Mouse (Mus musculus): ENCODE measurements around the gene Fbf1. TPM values are rescaled to one million over a fixed set of nuclear protein-coding genes. Genes with fewer than 3 reads are reported as not detected.

Gene Fbf1
- polyA plus RNA-seq, 1 experiment from 2014 or later = 80.8 TPM

DNA sequence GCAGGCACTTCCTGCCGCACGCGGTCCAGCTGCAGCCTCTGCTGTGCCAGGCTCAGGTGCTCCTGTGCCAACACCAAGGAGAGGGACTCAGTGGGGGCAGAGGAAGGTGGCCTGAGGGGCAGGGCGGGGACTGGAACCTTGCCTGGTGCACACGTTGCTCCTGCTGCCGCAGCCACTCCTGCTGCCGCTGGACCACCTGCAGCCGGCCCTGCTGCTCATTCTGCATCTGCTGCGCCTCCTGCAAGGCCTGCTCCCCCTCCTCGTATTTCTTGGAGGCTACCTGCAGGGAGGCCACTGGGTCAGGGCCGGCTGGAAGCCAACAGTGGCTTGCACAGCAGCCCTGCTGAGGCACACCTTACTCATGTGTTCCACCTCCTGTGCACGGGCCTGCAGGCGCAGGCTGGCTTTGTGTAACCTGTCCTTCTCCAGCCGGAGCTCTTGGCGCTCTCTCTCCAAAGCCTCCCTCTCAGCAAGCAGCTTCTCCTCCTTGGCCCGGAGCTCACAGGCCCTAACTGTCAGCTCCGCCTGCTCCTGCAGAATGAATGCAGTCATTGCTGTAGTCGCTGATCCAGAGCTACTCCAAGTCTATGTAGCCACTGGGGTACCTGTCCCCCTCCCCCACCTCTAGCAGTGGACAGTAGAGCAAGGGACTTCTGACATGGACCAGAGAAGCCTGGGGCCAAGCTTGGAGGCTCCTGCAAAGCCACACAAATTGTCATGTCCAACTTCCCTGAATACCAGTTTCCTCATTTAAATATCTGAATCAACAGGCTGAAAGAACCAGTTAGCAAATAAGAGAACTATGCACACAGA, 22.3 kb downstream of the Fbf1 start:
- 58% methylated on average over 18 of the region's 18 CpGs for WGBS
- H3K4me2 ChIP-seq = no peak overlapping the region
- ATAC-seq (ENCODE audit: low FRiP score) = no peak
- no peak overlapping the region for H3K9ac ChIP-seq
- H3K4me1 ChIP-seq = no peaks in the 10 kb centered on the region
- peaks cover 95% of the 10 kb centered on the region for H3K36me3 ChIP-seq (replicated peaks)
- no peaks in the 10 kb centered on the region for H3K27me3 ChIP-seq
- H3K9me3 ChIP-seq = no peaks in the 10 kb centered on the region
- no peak overlapping the region for H3K4me3 ChIP-seq (replicated peaks)
- no peak overlapping the region for H3K27ac ChIP-seq

DNA sequence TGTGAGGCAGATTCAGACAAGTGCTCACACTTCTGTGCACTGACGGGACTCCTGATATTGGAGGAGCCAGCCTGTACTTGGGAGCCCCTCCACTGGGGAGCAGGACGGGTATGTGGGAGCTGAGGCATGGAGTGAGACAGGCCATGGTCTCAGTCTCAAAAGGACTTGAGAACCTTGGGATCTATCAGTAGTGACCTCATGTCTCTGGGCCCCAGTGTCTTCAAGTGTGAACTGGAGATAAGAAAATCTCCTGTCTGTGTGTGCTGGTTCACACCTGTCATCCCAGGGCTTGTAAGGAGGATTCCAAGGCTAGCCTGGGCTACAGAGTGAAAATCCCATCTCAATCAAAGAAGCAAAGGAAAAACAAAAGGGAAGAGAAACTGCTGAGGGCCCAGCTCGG, 24.5 kb downstream of the Fbf1 start:
- no peaks in the 10 kb centered on the region for H3K27me3 ChIP-seq
- H3K4me2 ChIP-seq = no peak overlapping the region
- H3K9me3 ChIP-seq = no peaks in the 10 kb centered on the region
- H3K9ac ChIP-seq = no peak overlapping the region
- H3K4me3 ChIP-seq (replicated peaks) = no peak overlapping the region
- H3K27ac ChIP-seq = no peak overlapping the region
- peaks cover 73% of the 10 kb centered on the region for H3K36me3 ChIP-seq (replicated peaks)
- 90% methylated on average over 3 of the region's 3 CpGs for WGBS
- no peak for ATAC-seq (ENCODE audit: low FRiP score)
- H3K4me1 ChIP-seq = 0 out of 2 replicates have a peak, but pooled peaks cover 6% of the 10 kb centered on the region

DNA sequence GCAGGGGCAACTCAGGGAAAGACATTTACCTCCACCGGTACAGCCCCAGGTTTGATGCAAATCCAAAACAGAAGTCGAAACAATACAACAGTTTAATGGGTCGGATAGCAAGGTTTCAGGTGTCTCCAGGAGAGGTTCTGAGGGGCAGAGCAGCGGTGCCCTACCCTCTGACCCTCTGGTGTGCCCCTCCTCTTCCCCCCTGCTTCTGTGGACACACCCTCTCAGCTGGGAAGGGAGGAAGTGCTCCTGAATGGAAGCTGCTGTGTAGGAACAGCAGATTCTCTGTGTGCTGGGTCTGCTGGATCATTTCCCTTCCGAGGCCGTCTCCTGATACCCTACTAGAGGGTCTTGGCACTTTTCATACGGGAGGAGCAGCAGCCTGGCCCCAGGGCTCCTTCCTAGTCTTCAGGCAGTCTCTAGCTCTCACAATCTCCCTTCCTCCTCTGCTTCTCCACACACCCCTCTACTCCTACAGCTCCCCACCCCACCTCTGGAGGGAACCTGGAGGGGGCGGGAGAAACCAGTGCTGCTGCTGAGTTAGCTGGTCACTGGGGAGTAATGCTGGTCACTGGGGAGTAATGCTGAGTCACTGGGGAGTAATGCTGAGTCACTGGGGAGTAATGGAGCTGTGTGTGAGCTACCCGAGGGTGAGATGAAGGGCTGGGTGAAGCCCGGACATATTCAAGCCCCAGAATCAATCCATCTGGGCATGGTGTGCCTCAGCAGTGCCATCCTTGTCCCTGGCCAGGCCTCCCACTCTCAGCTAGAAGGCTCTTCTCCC, 25.6 kb downstream of the Fbf1 start:
- H3K36me3 ChIP-seq (replicated peaks) = peaks cover 62% of the 10 kb centered on the region
- WGBS = 76% methylated on average over 10 of the region's 10 CpGs

GRCm38 (mm10) chr11:116138468-116139138, 29.4 kb downstream of the Fbf1 start, which contains the start of gene Mrpl38:
Mrpl38 (minus strand) TSS chr11:116138868.
- Histone ChIP-seq H3K4me2 (peak within 1 kb of the TSS; percentile 56), H3K36me3 (replicated peaks) (peaks cover 46% of the 10 kb centered on the region), H3K9ac (peak within 1 kb of the TSS; percentile 74), H3K27ac (peak within 1 kb of the TSS; percentile 62), H3K9me3 (no peaks in the 10 kb centered on the region), H3K4me1 (peaks cover 20% of the 10 kb centered on the region), H3K27me3 (no peaks in the 10 kb centered on the region), H3K4me3 (replicated peaks) (peak within 1 kb of the TSS; percentile 73)
- ATAC-seq (ENCODE audit: low FRiP score) = peak; percentile 95
- WGBS = under 1% methylated on average over 58 of the region's 60 CpGs

More for the DNA sequence above, 25.6 kb downstream of the Fbf1 start:
- Histone ChIP-seq H3K9me3 (no peaks in the 10 kb centered on the region), H3K4me2 (no peak overlapping the region), H3K4me3 (replicated peaks) (no peak overlapping the region), H3K27me3 (no peaks in the 10 kb centered on the region), H3K4me1 (peaks cover 12% of the 10 kb centered on the region), H3K9ac (no peak overlapping the region), H3K27ac (no peak overlapping the region)
- no peak for ATAC-seq (ENCODE audit: low FRiP score)

- 1% methylated on average over 20 of the region's 20 CpGs for WGBS
- H3K27ac ChIP-seq = peak overlapping the region; percentile 62
Measured at GRCm38 (mm10) chr11:116138096-116138467, 29.9 kb downstream of the Fbf1 start.

DNA sequence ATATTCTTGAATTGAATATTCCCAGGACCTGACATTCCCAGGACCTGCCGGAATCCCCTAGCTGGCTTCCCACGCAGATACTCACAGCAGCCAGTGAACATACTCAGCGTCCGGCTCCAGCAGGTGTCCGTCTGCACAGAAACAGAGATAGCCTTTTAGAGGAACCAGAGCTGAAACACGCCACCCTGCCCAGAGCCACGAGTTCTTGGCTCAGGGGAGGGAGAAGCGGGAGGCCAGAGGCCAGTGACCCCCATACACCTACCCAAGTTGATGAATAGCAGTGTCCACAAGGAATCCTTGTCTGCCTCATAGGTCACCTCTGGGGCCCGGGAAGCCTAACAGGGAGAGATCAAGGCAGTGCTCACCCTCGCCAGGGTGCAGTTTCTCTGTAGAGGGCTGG, 33.8 kb downstream of the Fbf1 start:
- H3K36me3 ChIP-seq (replicated peaks) = peaks cover 45% of the 10 kb centered on the region

More at GRCm38 (mm10) chr11:116138096-116138467, 29.9 kb downstream of the Fbf1 start:
- Histone ChIP-seq H3K4me3 (replicated peaks) (peak overlapping the region; percentile 73), H3K36me3 (replicated peaks) (peaks cover 46% of the 10 kb centered on the region), H3K27me3 (no peaks in the 10 kb centered on the region), H3K9me3 (no peaks in the 10 kb centered on the region), H3K4me2 (peak overlapping the region; percentile 56), H3K9ac (peak overlapping the region; percentile 74), H3K4me1 (peaks cover 20% of the 10 kb centered on the region)
- 0 out of 2 replicates have a peak, but pooled peaks have one; percentile 5 for ATAC-seq (ENCODE audit: low FRiP score)

DNA sequence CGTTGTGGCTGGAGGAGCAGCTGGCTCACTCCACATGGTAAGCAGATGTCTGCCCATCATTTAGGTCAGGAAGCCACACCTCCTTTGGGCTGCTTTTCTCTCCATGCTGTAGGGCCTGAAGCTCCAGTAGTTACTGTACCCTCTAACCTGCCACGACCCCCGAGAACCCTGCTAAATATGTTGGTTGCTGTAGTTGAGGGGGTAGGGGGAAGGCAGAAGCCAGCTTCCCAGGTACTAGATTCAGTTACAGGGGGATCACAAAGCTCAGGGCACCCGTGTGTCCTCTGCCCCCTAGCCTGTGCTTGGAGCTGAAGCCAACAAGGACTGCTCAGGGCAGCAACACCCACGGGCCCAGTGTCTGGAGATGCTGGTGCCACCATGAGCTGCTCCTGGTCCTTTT, 34.5 kb downstream of the Fbf1 start:
- H3K27me3 ChIP-seq = 0 out of 2 replicates have a peak, but pooled peaks cover 9% of the 10 kb centered on the region
- H3K9ac ChIP-seq = no peak overlapping the region
- H3K4me1 ChIP-seq = peaks cover 33% of the 10 kb centered on the region
- no peaks in the 10 kb centered on the region for H3K9me3 ChIP-seq
- H3K4me2 ChIP-seq = no peak overlapping the region
- H3K36me3 ChIP-seq (replicated peaks) = peaks cover 45% of the 10 kb centered on the region
- no peak overlapping the region for H3K27ac ChIP-seq
- ATAC-seq (ENCODE audit: low FRiP score) = no peak
- WGBS = 86% methylated on average over 5 of the region's 5 CpGs
- no peak overlapping the region for H3K4me3 ChIP-seq (replicated peaks)

More for the DNA sequence above, 33.8 kb downstream of the Fbf1 start:
- 89% methylated on average over 10 of the region's 10 CpGs for WGBS
- no peaks in the 10 kb centered on the region for H3K9me3 ChIP-seq
- H3K9ac ChIP-seq = no peak overlapping the region
- no peak for ATAC-seq (ENCODE audit: low FRiP score)
- no peak overlapping the region for H3K4me3 ChIP-seq (replicated peaks)
- H3K27me3 ChIP-seq = 0 out of 2 replicates have a peak, but pooled peaks cover 7% of the 10 kb centered on the region
- no peak overlapping the region for H3K4me2 ChIP-seq
- no peak overlapping the region for H3K27ac ChIP-seq
- H3K4me1 ChIP-seq = peaks cover 36% of the 10 kb centered on the region

GRCm38 (mm10) chr11:116132366-116133333, 35.3 kb downstream of the Fbf1 start:
- ATAC-seq (ENCODE audit: low FRiP score) = no peak
- Histone ChIP-seq H3K27me3 (0 out of 2 replicates have a peak, but pooled peaks cover 9% of the 10 kb centered on the region), H3K27ac (no peak overlapping the region), H3K4me1 (peaks cover 35% of the 10 kb centered on the region), H3K4me2 (no peak overlapping the region), H3K36me3 (replicated peaks) (peaks cover 45% of the 10 kb centered on the region), H3K9ac (no peak overlapping the region), H3K9me3 (no peaks in the 10 kb centered on the region), H3K4me3 (replicated peaks) (no peak overlapping the region)
- WGBS = 89% methylated on average over 16 of the region's 16 CpGs

GRCm38 (mm10) chr11:116131349-116132170, 36.4 kb downstream of the Fbf1 start:
- Histone ChIP-seq H3K4me3 (replicated peaks) (peak overlapping the region; percentile 53), H3K36me3 (replicated peaks) (peaks cover 45% of the 10 kb centered on the region), H3K9me3 (no peaks in the 10 kb centered on the region), H3K27me3 (0 out of 2 replicates have a peak, but pooled peaks cover 9% of the 10 kb centered on the region), H3K4me2 (peak overlapping the region; percentile 83), H3K9ac (peak overlapping the region; percentile 69; the same call in 1 of the 2 replicates), H3K4me1 (peaks cover 34% of the 10 kb centered on the region), H3K27ac (no peak overlapping the region)
- 85% methylated on average over 15 of the region's 15 CpGs for WGBS
- ATAC-seq (ENCODE audit: low FRiP score) = no peak

- H3K9ac ChIP-seq = peak within 1 kb of the TSS; percentile 69
- H3K9me3 ChIP-seq = no peaks in the 10 kb centered on the region
- H3K36me3 ChIP-seq (replicated peaks) = peaks cover 44% of the 10 kb centered on the region
- H3K4me3 ChIP-seq (replicated peaks) = peak within 1 kb of the TSS; percentile 53
- peaks cover 34% of the 10 kb centered on the region for H3K4me1 ChIP-seq
- 0 out of 2 replicates have a peak, but pooled peaks cover 9% of the 10 kb centered on the region for H3K27me3 ChIP-seq
- peak within 1 kb of the TSS; percentile 87 for H3K27ac ChIP-seq
- peak; percentile 90 for ATAC-seq (ENCODE audit: low FRiP score)
- H3K4me2 ChIP-seq = peak within 1 kb of the TSS; percentile 83
- 1% methylated on average over 69 of the region's 69 CpGs for WGBS
Measured at GRCm38 (mm10) chr11:116130488-116131205, 37.3 kb downstream of the Fbf1 start, which contains the start of gene Trim65. Trim65 (minus strand) TSS chr11:116131128.
